19 mouse cellular contexts compared by ENCODE assay signal in the genomic region with DNA sequence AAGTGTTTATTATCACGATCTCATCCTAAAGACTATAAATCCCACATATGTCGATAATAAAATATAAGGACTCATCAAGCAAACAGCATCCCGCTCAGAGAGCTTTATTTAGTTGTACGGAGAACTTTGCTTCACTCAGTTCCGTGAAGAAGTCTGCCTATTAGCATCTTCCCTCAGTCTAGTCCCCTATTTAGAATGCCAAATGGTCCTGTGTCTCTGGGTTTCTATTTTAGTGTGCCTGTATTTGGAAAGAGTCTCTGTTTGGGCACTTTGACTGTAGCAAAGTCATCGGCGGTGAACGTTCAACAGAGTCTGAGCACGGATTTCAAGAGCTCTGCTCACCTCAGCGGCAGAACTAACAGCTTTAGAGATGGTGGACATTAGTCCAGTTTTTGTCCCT. TPM values are rescaled to one million over a fixed set of nuclear protein-coding genes. Genes with fewer than 3 reads are reported as not detected.
"Had no signal": no experiment of that assay in that cellular context is flagged by ENCODE, and none has a peak within 500 bp of the region (broad histone marks: within the 10 kb centered on the region; RNA-seq: fewer than 3 reads in every experiment).

No protein-coding gene starts in this region.

- ATAC-seq: forebrain, postnatal 0 days; hindbrain, embryonic 16.5 days; inflammation-experienced regulatory T-cells, adult 6 months; intestine, embryonic 15.5 days; liver, embryonic 12.5 days had no signal

- DNase-seq: forebrain, postnatal 0 days; gastrocnemius, postnatal 14 days; gastrocnemius, postnatal 36 days; heart, adult 18-20 months; heart, postnatal 14 days; heart, postnatal 36 days; kidney, adult 11 months; kidney, adult 2 months; kidney, adult 9 months; kidney, postnatal 14 days; kidney, postnatal 36 days; layer of hippocampus, adult 9-11 months; layer of hippocampus, postnatal 36 days; left cerebral cortex, postnatal 4 days had no signal

RNA-seq across cellular contexts. Expression of a gene that starts 55.8 kb away (rescaled TPM):
- total RNA-seq: gastrocnemius, adult 8-10 months had no signal
